Mouse (Mus musculus) kidney, adult 2 months (tissue): Measurements from ENCODE around the gene Fkbpl. TPM values are rescaled to one million over a fixed set of nuclear protein-coding genes. Genes with fewer than 3 reads are reported as not detected.
A peak's percentile ranks its signal among the peaks of the same experiment; 100 is the strongest.

Source experiments
- DNase-seq: peaks from one replicate; pipeline ENCODE4 v3.0.0; 2021
- H3K27ac ChIP-seq: fragments of 200-500 bp; 2 replicates; pipeline ENCODE4 v1.5.1; 2012; ENCODE audit warnings: low read depth, low read length, control low read depth, inconsistent platforms; ENCODE audit not compliant: insufficient read depth
- H3K27me3 ChIP-seq: fragments of 200-500 bp; replicated peaks from 2 replicates; pipeline ENCODE4 v1.6.1; 2012; ENCODE audit warnings: mild to moderate bottlenecking, moderate library complexity, low read length, inconsistent platforms; ENCODE audit not compliant: control insufficient read depth, insufficient read depth
- H3K36me3 ChIP-seq: fragments of 200-500 bp; 2 replicates; pipeline ENCODE4 v1.6.1; 2012; ENCODE audit warnings: mild to moderate bottlenecking, moderate library complexity, low read length, inconsistent platforms; ENCODE audit not compliant: control insufficient read depth, insufficient read depth
- H3K4me1 ChIP-seq: fragments of 200-500 bp; 2 replicates; pipeline ENCODE4 v1.6.1; 2011; ENCODE audit warnings: low read length; ENCODE audit not compliant: control insufficient read depth, insufficient read depth
- H3K4me3 ChIP-seq: fragments of 200-500 bp; 2 replicates; pipeline ENCODE4 v1.5.1; 2011; ENCODE audit warnings: mild to moderate bottlenecking, low read depth, low read length, control low read depth; ENCODE audit not compliant: insufficient read depth
- CTCF ChIP-seq: fragments of 200-500 bp; conservative IDR thresholded peaks from 2 replicates; pipeline ENCODE4 v1.5.1; 2011; ENCODE audit warnings: low read depth, mild to moderate bottlenecking, control low read depth, low read length, moderate library complexity, mixed read lengths; ENCODE audit not compliant: insufficient read depth, insufficient read length
- POLR2A ChIP-seq: fragments of 200-500 bp; IDR thresholded peaks from one replicate; pipeline ENCODE4 v1.6.1; 2011; ENCODE audit warnings: low read depth, low read length, control low read depth
- WGBS: fragments of 180-500 bp; shearing (Covaris S2); methylation state at CpG from one replicate; pipeline ENCODE4 v1.1.7; 2018; 5-methylcytosine and 5-hydroxymethylcytosine counted together
- polyA plus RNA-seq: library from polyadenylated mRNA; depleted of rRNA; stranded (reverse); fragments of >200 nt; gene quantifications from 2 replicates; pipeline ENCODE4 v1.2.3, GENCODE M21; 2012

The Fkbpl gene
- polyA plus RNA-seq, 1 experiment: 5.5 TPM

GRCm38 (mm10) chr17:34604511-34605237 lies 39.9 kb upstream of the Fkbpl start:
- Histone ChIP-seq H3K27ac (peak overlapping the region; percentile 97), H3K4me1 (peaks cover 32% of the 10 kb centered on the region), H3K4me3 (peak overlapping the region; percentile 67), H3K36me3 (no peaks in the 10 kb centered on the region), H3K27me3 (no peaks in the 10 kb centered on the region)
- TF ChIP-seq POLR2A (no peak), CTCF (no peak)
- DNase-seq: peak; percentile 88
- WGBS: 7% methylated on average over 24 of the region's 24 CpGs

- 2% methylated on average over 20 of the region's 30 CpGs for WGBS
- DNase-seq: peak; percentile 99
Measured at GRCm38 (mm10) chr17:34605609-34606008, 39.0 kb upstream of the Fkbpl start.

GRCm38 (mm10) chr17:34606186-34607039 lies 38.2 kb upstream of the Fkbpl start:
- TF ChIP-seq CTCF: no peak
- no peak for TF ChIP-seq POLR2A
- WGBS: 6% methylated on average over 32 of the region's 32 CpGs
- Histone ChIP-seq H3K4me1 (peaks cover 32% of the 10 kb centered on the region), H3K27ac (no peak overlapping the region), H3K27me3 (no peaks in the 10 kb centered on the region), H3K36me3 (no peaks in the 10 kb centered on the region), H3K4me3 (peak overlapping the region; percentile 67)
- peak; percentile 22 for DNase-seq

More at GRCm38 (mm10) chr17:34605609-34606008, 39.0 kb upstream of the Fkbpl start:
- Histone ChIP-seq H3K36me3 (no peaks in the 10 kb centered on the region), H3K4me3 (peak overlapping the region; percentile 67), H3K27ac (peak overlapping the region; percentile 97), H3K27me3 (no peaks in the 10 kb centered on the region), H3K4me1 (peaks cover 32% of the 10 kb centered on the region)
- no peak for TF ChIP-seq CTCF
- peak; percentile 75 for TF ChIP-seq POLR2A

GRCm38 (mm10) chr17:34607997-34608396 lies 36.6 kb upstream of the Fkbpl start:
- Histone ChIP-seq H3K27me3 (no peaks in the 10 kb centered on the region), H3K36me3 (no peaks in the 10 kb centered on the region), H3K4me1 (peaks cover 23% of the 10 kb centered on the region), H3K27ac (no peak overlapping the region), H3K4me3 (no peak overlapping the region)
- WGBS: 42% methylated on average over 7 of the region's 7 CpGs
- peak; percentile 38 for DNase-seq
- TF ChIP-seq POLR2A (no peak), CTCF (no peak)

- Histone ChIP-seq H3K27me3 (no peaks in the 10 kb centered on the region), H3K4me1 (peaks cover 16% of the 10 kb centered on the region), H3K36me3 (no peaks in the 10 kb centered on the region; the same call in 1 of the 2 replicates), H3K4me3 (no peak overlapping the region), H3K27ac (no peak overlapping the region)
- DNase-seq: no peak
- WGBS: 89% methylated on average over 8 of the region's 8 CpGs
- no peak for TF ChIP-seq CTCF
- no peak for TF ChIP-seq POLR2A
Measured at GRCm38 (mm10) chr17:34611050-34611449, 33.5 kb upstream of the Fkbpl start.

- H3K27ac ChIP-seq: no peak overlapping the region
- no peak for DNase-seq
- H3K27me3 ChIP-seq: no peaks in the 10 kb centered on the region
- H3K36me3 ChIP-seq: no peaks in the 10 kb centered on the region; the same call in 1 of the 2 replicates
- no peak for TF ChIP-seq CTCF
- TF ChIP-seq POLR2A: no peak
- no peak overlapping the region for H3K4me3 ChIP-seq
- H3K4me1 ChIP-seq: peaks cover 8% of the 10 kb centered on the region
- WGBS: 79% methylated on average over 11 of the region's 11 CpGs
Measured at GRCm38 (mm10) chr17:34613054-34613645, 31.4 kb upstream of the Fkbpl start.

- WGBS: 86% methylated on average over 10 of the region's 10 CpGs
- DNase-seq: no peak
- Histone ChIP-seq H3K4me3 (no peak overlapping the region), H3K4me1 (peaks cover 3% of the 10 kb centered on the region; the same call in 1 of the 2 replicates), H3K27me3 (no peaks in the 10 kb centered on the region), H3K36me3 (no peaks in the 10 kb centered on the region; the same call in 1 of the 2 replicates), H3K27ac (no peak overlapping the region)
- TF ChIP-seq POLR2A (no peak), CTCF (no peak)
Measured at GRCm38 (mm10) chr17:34613830-34614229, 30.7 kb upstream of the Fkbpl start.
